Mouse (Mus musculus) brown adipose tissue, adult 24 weeks (tissue): ENCODE results near the gene Gm13275. TPM values are rescaled to one million over a fixed set of nuclear protein-coding genes. Genes with fewer than 3 reads are reported as not detected.
"Not testable (repeated sequence)": the region's sequence is repeated elsewhere in the genome, so short reads cannot be mapped to it uniquely, and the experiment has no call there.

Experiments
- H3K27ac ChIP-seq: fragments of 200-500 bp; replicated peaks from 2 replicates; pipeline ENCODE4 v1.5.1; 2012; ENCODE audit warnings: low read depth, mild to moderate bottlenecking, low read length
- H3K4me1 ChIP-seq: fragments of 200-500 bp; 2 replicates; pipeline ENCODE4 v1.6.1; 2012; ENCODE audit warnings: low read length, mixed read lengths; ENCODE audit not compliant: control insufficient read depth, insufficient read depth, insufficient read length
- H3K4me3 ChIP-seq: fragments of 200-500 bp; 2 replicates; pipeline ENCODE4 v1.5.1; 2012; ENCODE audit warnings: low read depth, mild to moderate bottlenecking, low read length, moderate library complexity; ENCODE audit not compliant: insufficient read depth
- polyA plus RNA-seq: library from polyadenylated mRNA; stranded (reverse); fragments of >200 nt; gene quantifications from 2 replicates; pipeline ENCODE4 v1.2.4, GENCODE M21; 2012; ENCODE audit not compliant: missing spikeins, insufficient read depth, insufficient read length

The Gm13275 gene
- polyA plus RNA-seq, result not detected in 2 replicates

- not testable (repeated sequence) for H3K4me1 ChIP-seq, H3K4me3 ChIP-seq, H3K27ac ChIP-seq
Observed at GRCm38 (mm10) chr4:88793936-88794675, at the start of gene Gm13275. Gm13275 (plus strand) TSS chr4:88794487.

- no peak overlapping the region for H3K4me3 ChIP-seq
- H3K4me1 ChIP-seq, result no peaks in the 10 kb centered on the region
- no peak overlapping the region for H3K27ac ChIP-seq
Observed at GRCm38 (mm10) chr4:88749926-88750325, 44.4 kb upstream of the Gm13275 start.

GRCm38 (mm10) chr4:88754818-88755340 lies 39.4 kb upstream of the Gm13275 start, which contains the start of gene Gm13271:
Gm13271 (plus strand) TSS chr4:88754868.
- H3K4me3 ChIP-seq, H3K27ac ChIP-seq, H3K4me1 ChIP-seq: not testable (repeated sequence)

GRCm38 (mm10) chr4:88756581-88757513 lies 37.4 kb upstream of the Gm13275 start:
- Histone ChIP-seq H3K27ac (peak overlapping the region; percentile 71), H3K4me3 (peak overlapping the region; percentile 67)
- H3K4me1 ChIP-seq, result not testable (repeated sequence)

GRCm38 (mm10) chr4:88757628-88758031 lies 36.7 kb upstream of the Gm13275 start:
- peak overlapping the region; percentile 67 for H3K4me3 ChIP-seq
- H3K4me1 ChIP-seq, H3K27ac ChIP-seq: not testable (repeated sequence)

- not testable (repeated sequence) for H3K4me3 ChIP-seq, H3K27ac ChIP-seq, H3K4me1 ChIP-seq
Observed at GRCm38 (mm10) chr4:88758751-88759150, 35.5 kb upstream of the Gm13275 start.

- H3K27ac ChIP-seq, result peak within 1 kb of the TSS; percentile 47; the same call in 1 of the 2 replicates
- H3K4me3 ChIP-seq, result peak within 1 kb of the TSS; percentile 56
- not testable (repeated sequence) for H3K4me1 ChIP-seq
Observed at GRCm38 (mm10) chr4:88759610-88760268, 34.5 kb upstream of the Gm13275 start, which contains the start of gene Gm13283. Gm13283 (plus strand) TSS chr4:88760119.

GRCm38 (mm10) chr4:88760431-88760830 lies 33.9 kb upstream of the Gm13275 start:
- H3K27ac ChIP-seq, result peak overlapping the region; percentile 47; the same call in 1 of the 2 replicates
- not testable (repeated sequence) for H3K4me1 ChIP-seq
- H3K4me3 ChIP-seq, result peak overlapping the region; percentile 56

GRCm38 (mm10) chr4:88761776-88762175 lies 32.5 kb upstream of the Gm13275 start:
- not testable (repeated sequence) for H3K27ac ChIP-seq, H3K4me3 ChIP-seq, H3K4me1 ChIP-seq

- not testable (repeated sequence) for H3K4me3 ChIP-seq, H3K27ac ChIP-seq, H3K4me1 ChIP-seq
Observed at GRCm38 (mm10) chr4:88762341-88762740, 31.9 kb upstream of the Gm13275 start.

- H3K27ac ChIP-seq, H3K4me1 ChIP-seq: not testable (repeated sequence)
- H3K4me3 ChIP-seq, result peak overlapping the region; percentile 44
Observed at GRCm38 (mm10) chr4:88763384-88764018, 30.8 kb upstream of the Gm13275 start.

- not testable (repeated sequence) for H3K4me1 ChIP-seq, H3K4me3 ChIP-seq, H3K27ac ChIP-seq
Observed at GRCm38 (mm10) chr4:88773534-88773933, 20.8 kb upstream of the Gm13275 start, which contains the start of gene Gm13290. Gm13290 (plus strand) TSS chr4:88773834.

GRCm38 (mm10) chr4:88776622-88777021 lies 17.7 kb upstream of the Gm13275 start, which contains the start of gene Gm13289:
Gm13289 (plus strand) TSS chr4:88776922.
- not testable (repeated sequence) for H3K27ac ChIP-seq, H3K4me3 ChIP-seq, H3K4me1 ChIP-seq

GRCm38 (mm10) chr4:88779550-88779949 lies 14.7 kb upstream of the Gm13275 start, which contains the start of gene Gm13272:
Gm13272 (plus strand) TSS chr4:88779850.
- not testable (repeated sequence) for H3K4me3 ChIP-seq, H3K4me1 ChIP-seq, H3K27ac ChIP-seq
